Mouse (Mus musculus): ENCODE results near the gene Hacd4.
"Not testable (repeated sequence)": the region's sequence is repeated elsewhere in the genome, so short reads cannot be mapped to it uniquely, and the experiment has no call there.

Hacd4 gene

DNA sequence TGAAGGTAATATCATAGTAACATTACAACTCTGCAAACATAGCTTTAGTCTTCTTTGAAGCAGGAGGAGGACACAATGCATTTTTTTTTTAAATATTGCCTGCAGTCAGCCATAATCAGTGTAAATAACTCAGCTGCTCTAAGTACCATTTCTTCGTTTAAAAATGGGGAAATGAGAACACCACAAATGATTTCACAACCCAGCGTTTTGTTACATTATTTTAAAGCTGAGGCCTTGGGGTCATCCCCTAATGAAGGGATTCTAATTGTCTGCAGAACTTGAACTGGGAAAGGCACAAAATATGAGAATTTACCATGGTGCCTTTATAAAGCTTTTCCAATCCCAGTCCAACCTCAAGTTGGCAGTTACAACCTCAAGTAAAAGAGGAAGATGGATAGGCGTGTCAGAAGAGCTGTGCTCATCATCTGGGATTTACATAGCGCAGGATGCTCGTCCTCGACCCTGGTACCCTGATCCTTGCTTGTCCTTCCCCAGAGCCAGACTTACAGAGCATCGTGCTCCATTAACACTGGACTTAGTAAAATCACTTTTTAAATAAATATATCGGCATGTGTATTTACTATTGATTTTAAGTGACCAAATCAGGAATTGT lies 6.2 kb downstream of the Hacd4 start:
- no peak for DNase-seq (ENCODE audit: low spot score)

GRCm38 (mm10) chr4:88427630-88428239 lies 11.0 kb downstream of the Hacd4 start:
- DNase-seq (ENCODE audit: low spot score): no peak

GRCm38 (mm10) chr4:88424563-88424962 lies 14.2 kb downstream of the Hacd4 start:
- DNase-seq (ENCODE audit: low spot score): no peak

- no peak for DNase-seq (ENCODE audit: low spot score)
Observed at GRCm38 (mm10) chr4:88419378-88419777, 19.4 kb downstream of the Hacd4 start.

GRCm38 (mm10) chr4:88415017-88415416 lies 23.7 kb downstream of the Hacd4 start:
- no peak for DNase-seq (ENCODE audit: low spot score)

- DNase-seq (ENCODE audit: low spot score): no peak
Observed at GRCm38 (mm10) chr4:88412331-88412730, 26.4 kb downstream of the Hacd4 start.

- DNase-seq (ENCODE audit: low spot score): no peak
Observed at GRCm38 (mm10) chr4:88409279-88409678, 29.4 kb downstream of the Hacd4 start.

DNA sequence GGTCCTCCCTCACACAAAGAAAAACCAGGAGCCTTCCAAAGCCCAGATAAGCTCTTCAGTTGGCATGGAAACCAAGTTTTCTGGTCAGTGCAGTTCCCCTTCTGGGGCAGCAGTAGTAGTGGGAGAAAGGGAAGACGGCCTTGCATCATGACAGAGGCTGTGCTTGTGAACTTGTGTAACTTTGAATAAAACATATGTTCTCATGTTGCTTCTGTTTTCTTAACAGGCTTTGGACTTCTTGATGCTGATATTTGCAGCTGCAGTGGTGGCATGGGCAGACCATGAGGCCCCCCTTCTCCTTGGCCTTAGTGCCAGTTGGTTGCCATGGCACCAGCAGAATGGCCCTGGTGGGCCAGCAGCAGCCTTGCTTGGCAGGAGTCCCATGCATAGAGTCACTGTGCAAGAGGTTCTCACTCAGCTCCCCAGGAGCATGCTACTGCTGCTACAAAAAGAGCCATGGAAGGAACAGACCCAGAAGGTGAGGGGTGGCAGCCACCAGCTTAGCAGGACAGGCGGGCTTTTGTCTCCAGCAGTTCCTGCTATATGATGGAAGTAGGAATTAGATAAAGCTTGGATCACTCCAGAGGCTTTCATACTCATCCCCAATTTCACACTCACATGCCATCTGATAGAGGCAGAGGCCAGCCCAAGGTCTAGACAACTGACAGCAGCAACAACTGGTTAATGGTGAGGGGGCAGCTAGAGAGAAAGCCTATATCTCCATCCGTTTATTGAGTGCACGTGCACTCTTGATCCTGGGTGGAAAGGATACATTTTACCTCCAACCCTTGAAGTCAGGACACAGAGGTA lies 31.6 kb downstream of the Hacd4 start:
- DNase-seq (ENCODE audit: low spot score): no peak

DNA sequence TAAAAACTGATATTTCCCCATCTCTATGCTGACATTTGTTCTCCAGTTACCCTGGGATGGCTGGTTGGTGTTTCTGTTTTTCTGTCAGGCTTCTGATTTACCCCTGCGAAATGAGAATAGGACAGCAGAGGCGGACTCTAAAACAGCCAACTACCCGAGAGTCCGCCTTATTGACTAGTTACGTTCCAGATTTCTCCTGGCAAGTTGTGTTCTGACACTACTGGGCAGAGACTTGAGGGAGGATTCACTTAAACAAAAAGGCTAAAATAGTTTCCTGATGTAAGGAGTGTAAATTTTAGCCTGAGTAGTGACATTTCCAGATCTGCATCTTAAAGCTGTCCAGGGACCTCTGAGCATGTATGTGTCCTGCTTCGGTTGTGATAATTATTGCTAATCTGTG lies 35.8 kb downstream of the Hacd4 start:
- no peak for DNase-seq (ENCODE audit: low spot score)

- DNase-seq (ENCODE audit: low spot score): no peak
Observed at GRCm38 (mm10) chr4:88400992-88401313, 37.8 kb downstream of the Hacd4 start.

GRCm38 (mm10) chr4:88400302-88400991 lies 38.3 kb downstream of the Hacd4 start:
- DNase-seq (ENCODE audit: low spot score): no peak

DNA sequence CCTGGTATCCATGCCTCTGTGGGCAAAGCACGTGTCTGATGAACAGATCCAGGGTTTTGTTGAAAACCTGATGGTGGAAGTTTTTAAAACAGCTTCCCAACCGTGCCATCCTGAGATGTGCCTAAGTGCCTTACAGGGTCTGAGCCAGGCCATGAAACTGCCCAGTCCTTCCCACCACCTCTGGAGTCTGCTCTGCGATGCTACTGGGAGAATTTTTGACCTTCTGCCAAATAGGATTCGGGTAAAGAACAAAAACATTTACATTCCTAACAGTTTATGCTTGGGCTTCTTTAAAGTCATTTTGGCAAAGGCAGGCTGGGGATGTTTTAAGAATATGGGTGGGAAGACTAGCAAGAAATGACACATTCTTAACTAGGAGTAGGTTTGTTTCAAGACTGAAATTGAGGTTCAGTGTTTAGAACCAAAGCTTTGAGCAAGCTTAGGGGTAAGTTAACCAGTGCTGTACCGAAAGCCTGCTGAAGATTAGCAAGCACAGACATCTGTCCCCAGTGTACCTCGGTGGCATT lies 41.7 kb downstream of the Hacd4 start:
- DNase-seq (ENCODE audit: low spot score): peak; percentile 16

- DNase-seq (ENCODE audit: low spot score): no peak
Observed at GRCm38 (mm10) chr4:88395717-88396116, 43.0 kb downstream of the Hacd4 start.

DNA sequence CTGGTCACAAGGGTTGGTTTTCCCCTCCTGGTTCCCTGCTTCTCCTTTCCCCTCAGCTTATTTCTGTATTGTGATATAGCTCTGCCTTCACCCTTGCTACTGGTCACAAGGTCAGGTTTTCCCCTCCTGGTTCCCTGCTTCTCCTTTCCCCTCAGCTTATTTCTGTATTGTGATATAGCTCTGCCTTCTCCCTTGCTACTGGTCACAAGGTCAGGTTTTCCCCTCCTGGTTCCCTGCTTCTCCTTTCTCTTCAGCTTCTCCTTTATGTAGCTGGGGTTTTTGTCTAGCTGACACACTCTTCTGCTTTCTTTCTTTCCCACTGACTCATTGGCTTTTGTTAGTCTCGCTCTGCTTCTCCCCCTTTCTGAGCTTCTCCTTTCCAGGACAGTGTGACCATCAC lies 48.1 kb downstream of the Hacd4 start:
- not testable (repeated sequence) for DNase-seq (ENCODE audit: low spot score)

DNA sequence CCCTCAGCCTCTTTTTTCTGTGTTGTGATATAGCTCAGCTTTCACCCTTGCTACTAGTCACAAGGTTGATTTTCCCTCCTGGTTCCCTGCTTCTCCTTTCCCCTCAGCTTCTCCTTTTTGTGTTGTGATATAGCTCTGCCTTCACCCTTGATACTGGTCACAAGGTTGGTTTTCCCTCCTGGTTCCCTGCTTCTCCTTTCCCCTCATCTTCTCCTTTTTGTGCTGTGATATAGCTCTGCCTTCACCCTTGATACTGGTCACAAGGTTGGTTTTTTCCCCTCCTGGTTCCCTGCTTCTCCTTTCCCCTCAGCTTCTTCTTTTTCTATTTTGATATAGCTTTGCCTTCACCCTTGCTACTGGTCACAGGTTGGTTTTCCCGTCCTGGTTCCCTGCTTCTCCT lies 48.7 kb downstream of the Hacd4 start:
- DNase-seq (ENCODE audit: low spot score): no peak

GRCm38 (mm10) chr4:88372293-88373224 lies 66.2 kb downstream of the Hacd4 start:
- DNase-seq (ENCODE audit: low spot score): no peak

GRCm38 (mm10) chr4:88370819-88371218 lies 67.9 kb downstream of the Hacd4 start:
- DNase-seq (ENCODE audit: low spot score): no peak

GRCm38 (mm10) chr4:88369951-88370350 lies 68.8 kb downstream of the Hacd4 start:
- DNase-seq (ENCODE audit: low spot score): no peak

DNA sequence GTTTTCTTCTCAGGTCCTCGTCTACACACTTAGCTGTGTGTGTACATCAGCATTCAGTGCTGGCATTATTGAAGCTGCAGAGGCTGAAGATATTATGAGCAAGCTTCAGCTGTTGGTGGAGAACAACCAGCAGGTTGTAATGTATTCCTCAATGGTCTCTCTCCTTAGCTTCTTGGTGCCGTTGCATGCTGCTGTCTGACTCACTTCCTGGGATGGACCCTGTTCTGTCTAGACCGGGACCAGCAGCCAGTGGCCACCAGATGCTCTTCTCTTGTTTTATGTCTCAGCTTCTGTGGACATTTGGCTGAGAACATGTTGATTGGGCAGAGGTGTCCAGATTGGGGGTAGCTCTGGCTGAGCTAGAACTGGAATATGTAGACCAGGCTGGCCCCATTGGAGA lies 81.3 kb downstream of the Hacd4 start:
- DNase-seq (ENCODE audit: low spot score): no peak

GRCm38 (mm10) chr4:88356652-88357051 lies 82.1 kb downstream of the Hacd4 start:
- no peak for DNase-seq (ENCODE audit: low spot score)

GRCm38 (mm10) chr4:88350910-88351309 lies 87.8 kb downstream of the Hacd4 start:
- DNase-seq (ENCODE audit: low spot score): peak; percentile 53

Measured in yolk sac, embryonic 10.5 days (tissue).